Mouse (Mus musculus) left cerebral cortex, adult 8-10 months (tissue): ENCODE results near the gene Hdac6. TPM values are rescaled to one million over a fixed set of nuclear protein-coding genes. Genes with fewer than 3 reads are reported as not detected.

Experiments
- DNase-seq, 2 experiments: peaks; one replicate each; pipeline ENCODE4 v3.0.0; 2022; ENCODE audit warnings: low spot score in 2 of 2
- total RNA-seq, 4 experiments: library from RNA; stranded (reverse); gene quantifications; 2 replicates each; pipeline ENCODE4 v1.2.4; 2022

Hdac6 gene
- 10 to 100 TPM; 45.1 to 52.4 (median 46.9) TPM for total RNA-seq

- DNase-seq: no peak
These were observed at the start of gene Hdac6 for GRCm38 (mm10) chrX:7947108-7947899. TSS of gene Hdac6 (minus strand) at chrX:7947889.

- DNase-seq: no peak
These were observed 45.5 kb upstream of the Hdac6 start for GRCm38 (mm10) chrX:7993068-7993735.

DNA sequence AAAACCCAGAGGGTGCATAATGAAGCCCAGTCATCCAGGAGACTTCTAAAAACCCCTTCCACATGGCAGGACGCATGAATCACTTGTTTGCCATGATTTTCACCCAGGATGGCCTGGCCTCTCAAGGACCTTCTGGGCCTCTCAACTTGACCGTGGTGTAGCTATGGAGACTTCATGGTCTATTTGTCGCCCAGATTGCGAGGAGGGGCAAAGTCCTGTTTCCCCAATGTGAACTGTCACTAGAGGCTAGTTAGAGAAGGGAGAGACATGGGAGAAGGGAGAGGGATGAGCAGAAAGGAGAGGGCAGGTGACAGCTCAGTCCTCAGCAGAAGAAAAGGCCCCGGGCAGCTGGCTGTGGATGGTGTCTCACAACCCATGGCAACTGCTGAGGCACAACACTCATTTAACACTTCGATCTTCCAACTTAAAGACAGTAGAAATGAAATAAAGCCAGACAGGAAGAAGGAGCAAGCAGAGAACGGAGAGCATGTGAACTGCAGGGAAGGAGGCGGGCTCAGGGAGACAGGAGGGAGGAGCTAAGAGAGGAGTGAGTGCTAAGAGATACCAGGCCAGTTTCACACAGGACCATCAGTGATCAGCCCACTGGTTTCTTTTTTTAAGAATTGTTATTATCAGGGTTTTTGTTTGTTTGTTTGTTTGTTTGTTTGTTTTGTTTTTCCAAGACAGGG lies 44.8 kb upstream of the Hdac6 start:
- DNase-seq: no peak

DNA sequence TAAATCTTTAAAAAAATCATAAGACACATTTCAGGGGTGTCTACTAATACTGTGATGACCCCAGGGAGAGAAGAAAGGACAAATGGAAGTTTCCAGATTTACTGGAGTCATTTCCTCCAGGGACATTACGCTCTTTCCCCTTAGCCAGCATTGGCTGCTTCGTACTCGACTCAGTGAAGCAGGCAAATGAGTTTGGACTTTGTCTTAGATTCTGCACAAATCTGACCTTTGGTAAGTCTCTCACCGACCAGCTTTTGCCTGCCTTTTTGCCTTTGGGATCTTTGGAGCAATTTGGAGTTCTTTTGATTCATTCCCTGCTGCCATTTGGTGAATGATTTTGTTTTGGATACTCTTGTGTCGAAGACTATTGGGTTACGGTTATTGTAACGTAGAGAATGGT lies 33.7 kb upstream of the Hdac6 start:
- no peak for DNase-seq

DNA sequence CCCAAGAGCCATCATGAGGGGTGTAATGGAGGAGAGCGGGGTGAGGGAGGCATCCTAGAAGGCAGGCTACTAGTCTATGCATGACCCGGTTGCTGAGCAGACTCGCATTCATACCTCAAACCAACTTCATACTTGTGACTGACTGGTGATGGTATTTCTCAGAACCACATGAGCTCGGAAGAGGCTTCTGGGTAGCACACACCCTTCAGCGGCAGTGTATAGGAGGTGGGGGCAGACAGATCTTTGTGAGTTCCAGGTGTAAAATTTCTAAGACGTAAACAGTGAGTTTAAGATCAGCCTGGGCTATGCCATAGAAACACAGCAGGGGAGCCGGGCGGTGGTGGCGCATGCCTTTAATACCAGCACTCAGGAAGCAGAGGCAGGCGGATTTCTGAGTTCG lies 30.2 kb upstream of the Hdac6 start, which contains the start of gene Gata1:
Gene Gata1, minus strand, starts transcription at position 180 of the 400 bp plus-strand sequence.
- no peak for DNase-seq

DNA sequence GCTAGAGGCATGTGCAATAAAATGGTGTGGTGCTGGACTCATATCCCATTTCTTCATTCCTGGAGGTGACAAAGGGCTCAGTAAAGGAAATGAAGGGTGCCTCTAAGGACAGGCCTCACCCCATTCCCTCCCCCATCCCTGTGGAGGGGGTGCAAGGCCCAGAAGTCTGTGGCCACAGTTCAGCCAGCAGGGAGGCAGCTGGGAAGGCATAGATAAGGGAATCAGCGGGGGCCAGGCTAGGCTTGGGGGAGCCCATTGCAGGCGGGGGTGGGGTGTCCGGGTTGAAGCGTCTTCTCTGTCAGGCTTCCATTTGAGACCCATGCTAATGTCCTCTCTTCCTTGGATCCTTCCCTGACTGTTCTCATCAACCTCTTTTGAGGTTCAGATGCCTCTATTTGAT lies 23.6 kb upstream of the Hdac6 start:
- no peak for DNase-seq

DNA sequence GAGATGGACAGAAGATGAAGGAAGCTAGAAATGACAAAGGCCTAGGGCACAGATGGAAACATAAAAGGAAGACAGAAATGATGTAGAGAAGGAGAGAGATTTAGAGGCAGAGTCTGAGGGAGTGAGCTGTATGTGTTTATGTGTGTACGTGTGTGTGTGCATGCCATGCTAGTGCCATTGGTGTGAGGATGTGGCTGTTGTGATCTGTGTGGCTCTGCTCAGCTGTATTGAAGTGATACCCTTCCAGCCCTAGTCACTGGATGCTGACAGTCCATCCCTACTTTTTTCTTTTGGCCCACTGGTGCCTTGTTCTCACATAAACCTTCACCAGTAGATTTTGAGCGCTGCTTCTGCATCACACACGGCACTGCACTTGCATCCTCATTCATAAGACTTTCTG lies 21.2 kb upstream of the Hdac6 start:
- no peak for DNase-seq

GRCm38 (mm10) chrX:7968226-7968625 lies 20.5 kb upstream of the Hdac6 start:
- no peak for DNase-seq

DNA sequence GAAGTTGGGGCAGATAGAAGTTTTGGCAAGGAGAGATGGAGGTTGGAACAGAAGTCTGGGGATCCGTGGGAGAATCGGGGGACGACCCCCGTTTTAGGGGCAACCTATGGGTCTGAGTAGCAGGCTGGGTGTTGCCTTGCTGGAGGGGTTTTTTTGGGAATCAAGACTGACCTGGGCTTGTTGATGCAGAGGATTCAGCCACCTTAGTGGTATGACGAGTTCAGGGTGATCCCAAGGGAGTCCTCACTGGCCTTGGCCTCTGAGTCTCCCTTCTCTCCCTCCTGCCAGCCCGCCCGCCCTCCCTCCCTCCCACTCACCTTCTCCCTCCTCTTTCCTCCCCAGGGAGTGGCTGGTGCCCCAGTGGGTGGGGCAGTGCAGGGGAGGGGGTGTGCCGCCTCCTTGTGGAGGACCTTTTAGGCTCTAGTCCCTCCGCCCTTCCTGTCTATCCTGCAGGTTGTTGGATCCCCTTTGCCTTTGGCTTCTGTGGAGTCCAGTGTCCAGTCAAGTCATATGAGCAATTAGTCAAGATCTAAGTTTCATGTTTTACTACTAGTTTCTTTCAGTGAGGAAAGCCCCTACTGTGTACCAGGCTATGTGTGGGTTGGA lies 20.0 kb upstream of the Hdac6 start:
- DNase-seq: no peak

DNA sequence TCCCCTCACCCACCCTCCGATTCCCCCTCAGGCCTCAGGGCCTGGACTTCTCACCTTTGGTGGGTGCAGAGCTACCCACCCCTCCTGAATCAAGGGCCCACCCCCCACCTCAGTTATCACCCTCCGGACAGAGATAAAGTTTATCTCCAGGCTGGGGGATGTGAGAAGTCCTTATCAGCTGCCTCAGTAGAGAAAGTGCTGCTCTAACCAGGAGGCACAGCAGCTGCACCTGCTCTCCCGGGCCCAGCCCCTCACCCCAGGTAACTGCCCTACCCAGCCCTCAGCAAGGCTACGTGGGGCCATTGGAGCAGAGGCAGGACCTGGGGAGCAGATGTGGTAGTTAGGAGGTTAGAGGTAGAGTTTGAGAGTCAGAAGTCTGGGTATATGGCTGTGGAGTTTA lies 18.5 kb upstream of the Hdac6 start:
- no peak for DNase-seq

DNA sequence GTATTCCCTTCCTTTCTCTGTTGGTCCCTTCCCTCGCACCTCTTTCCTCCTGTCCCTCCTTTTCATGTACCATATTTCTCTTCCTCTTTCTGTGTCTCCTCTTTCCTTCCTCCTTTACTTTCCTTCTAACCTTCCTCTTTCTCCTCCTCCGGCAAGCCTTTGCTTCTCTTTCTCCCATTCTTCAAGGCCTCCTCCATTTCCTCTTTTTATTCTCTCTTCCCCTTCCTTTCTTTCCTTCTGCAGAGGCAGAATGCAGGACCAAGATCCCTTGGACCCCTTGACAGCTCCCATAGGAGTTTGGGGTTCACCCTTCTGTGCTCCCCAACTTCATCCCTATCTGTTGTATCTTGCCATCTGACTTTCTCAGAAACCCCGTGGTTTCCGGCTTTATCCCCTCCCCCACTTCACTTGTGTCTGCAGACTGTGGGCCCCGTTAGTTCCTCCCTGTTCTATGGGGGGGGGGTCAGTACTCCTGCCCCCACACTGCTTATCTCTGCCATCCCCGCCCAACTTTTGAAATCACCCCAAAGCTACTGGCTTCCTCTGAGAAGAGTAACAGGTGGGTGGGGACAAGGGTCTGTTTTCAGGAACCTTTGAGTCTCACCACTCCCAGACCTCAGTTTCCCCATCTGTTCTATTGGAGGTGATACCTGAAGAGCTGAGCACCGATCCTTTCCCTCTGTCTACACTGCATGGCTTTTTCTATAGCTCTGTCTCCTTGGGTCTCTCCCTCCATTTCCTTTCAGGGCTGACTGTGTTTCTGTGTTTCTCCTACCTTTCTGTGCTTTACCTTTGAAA lies 16.3 kb upstream of the Hdac6 start:
- DNase-seq: no peak

DNA sequence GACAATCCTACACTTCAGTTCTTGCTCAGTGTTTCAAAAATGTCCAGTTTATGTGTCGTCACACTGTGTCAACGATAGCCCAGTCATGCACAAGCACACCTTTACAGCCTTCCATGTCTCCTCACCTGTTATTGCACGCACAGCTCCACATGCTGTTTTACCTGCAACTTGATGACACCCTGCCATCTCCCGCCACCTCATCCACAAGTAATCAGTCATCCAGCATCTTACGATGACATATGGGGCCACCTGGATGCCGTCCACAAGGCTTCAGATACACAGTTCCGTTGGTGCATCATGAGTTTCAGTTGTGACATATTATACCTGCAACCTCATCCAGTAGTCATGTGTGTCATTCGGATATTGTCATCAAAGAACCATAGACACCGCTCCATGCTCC lies 11.2 kb upstream of the Hdac6 start:
- no peak for DNase-seq

DNA sequence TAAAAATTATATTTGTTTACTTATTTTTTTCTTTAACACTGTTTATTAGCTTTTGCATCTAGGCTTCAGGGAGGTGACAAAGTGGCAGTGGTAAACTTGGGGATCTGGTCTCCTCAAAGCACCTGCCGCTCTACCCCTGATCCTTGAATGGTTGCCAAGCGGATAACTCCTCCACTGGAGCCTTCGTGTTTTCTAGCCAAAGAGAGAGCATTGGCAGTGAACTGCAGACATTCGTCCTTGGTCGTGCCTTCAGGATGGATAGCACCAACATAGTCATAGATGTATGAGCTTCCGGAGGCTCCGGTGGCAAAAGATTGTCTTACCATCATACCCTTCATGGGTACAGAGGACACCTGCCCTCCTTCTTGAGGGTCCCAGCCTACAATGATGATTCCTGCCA lies 2.4 kb upstream of the Hdac6 start:
- DNase-seq: no peak

DNA sequence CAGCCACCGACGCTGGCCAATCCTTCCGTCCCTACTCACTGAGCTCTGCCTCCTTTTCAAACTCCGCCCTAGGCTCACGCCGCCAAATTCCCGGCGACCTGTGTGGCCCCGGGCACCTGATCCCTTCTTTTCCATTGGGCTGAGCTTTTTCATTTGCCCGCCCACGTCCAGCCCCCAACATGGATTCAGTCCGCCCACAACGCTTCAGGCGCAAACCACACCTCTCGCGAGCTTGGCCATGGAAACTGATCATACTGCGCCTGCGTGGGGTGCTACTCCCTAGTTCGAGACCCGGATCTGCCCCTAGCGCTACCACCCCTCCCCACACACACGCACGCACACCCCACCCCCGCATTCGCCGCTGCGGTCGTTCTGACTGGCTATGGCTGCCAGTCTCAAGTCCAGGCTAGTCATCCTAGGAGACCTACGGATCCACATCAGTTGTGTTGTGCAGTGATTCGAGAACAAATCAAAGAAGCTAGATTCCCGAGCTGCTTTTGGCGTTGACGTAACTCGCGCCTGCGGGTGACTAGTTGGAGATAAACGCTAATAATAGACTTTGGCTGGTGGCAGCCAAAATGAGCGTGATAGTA lies 307 bp upstream of the Hdac6 start:
- DNase-seq: peak; percentile 76 to 97

DNA sequence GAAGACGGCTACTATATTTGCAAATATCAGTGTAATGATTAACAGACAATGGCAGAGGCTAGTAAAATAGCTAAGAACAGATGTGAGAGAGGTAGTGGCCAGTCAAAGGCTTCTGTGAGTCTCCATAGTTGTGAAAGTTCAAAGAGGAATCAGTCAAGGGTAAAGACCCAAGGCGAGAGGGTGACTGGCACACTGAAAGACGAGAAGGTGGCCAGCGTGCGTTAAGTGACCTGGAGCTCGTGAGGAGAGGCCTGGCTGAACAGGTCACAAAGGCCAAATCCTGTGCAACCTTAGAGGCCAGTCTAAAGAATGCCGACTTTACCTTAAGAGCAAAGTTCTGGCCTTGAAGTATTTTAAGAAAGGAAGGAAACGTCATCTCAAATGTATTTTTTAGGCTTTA lies 2.1 kb downstream of the Hdac6 start:
- no peak for DNase-seq

GRCm38 (mm10) chrX:7937667-7938066 lies 10.0 kb downstream of the Hdac6 start:
- no peak for DNase-seq

DNA sequence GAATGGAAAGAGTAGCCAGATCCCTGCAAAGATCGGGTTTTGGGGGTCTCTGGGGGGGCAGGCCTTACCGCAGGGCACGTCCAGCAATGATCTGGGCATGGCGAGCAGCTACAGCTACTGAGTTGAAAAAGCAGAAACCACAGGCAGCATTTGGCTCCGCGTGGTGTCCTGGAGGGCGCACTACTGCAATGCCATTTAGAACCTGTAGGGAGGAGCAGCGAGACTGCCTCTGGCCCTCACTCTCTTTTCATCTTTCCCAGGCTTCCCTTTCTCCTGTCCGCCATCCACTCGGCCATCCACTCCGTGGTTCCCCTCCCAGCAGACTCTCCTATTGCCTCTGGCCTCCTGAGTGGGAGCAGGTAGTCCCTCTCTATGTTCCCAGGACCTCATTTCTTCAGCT lies 10.8 kb downstream of the Hdac6 start:
- DNase-seq: no peak

DNA sequence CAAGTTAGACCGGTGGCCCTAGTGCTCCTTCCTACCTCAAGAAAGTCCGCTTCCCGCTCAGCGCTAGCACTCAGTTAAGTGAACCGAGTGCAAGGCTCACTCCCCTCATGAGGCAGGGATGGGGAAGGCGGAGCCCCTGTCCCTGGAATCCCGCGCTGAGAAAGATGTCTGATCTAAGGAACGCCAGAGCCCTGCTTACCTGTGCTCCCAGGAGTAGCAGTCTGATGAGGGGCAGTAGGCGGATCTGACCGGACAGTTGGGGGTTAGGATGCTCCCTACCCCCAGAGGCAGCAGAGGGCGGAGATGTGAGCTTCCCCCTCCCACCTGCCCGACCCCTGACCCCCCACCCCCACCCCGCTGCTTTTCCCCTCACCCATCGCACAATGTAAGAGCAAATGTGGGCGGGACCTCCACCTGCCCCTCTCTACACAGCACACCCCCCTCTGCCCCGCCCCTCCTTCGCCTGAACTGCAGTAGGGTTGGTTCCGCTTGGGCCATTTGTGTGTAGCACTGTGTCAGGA lies 19.4 kb downstream of the Hdac6 start, which contains the start of gene Eras:
Gene Eras, minus strand, starts transcription at position 338 of the 521 bp plus-strand sequence.
- no peak for DNase-seq

GRCm38 (mm10) chrX:7927116-7927515 lies 20.6 kb downstream of the Hdac6 start:
- no peak for DNase-seq

DNA sequence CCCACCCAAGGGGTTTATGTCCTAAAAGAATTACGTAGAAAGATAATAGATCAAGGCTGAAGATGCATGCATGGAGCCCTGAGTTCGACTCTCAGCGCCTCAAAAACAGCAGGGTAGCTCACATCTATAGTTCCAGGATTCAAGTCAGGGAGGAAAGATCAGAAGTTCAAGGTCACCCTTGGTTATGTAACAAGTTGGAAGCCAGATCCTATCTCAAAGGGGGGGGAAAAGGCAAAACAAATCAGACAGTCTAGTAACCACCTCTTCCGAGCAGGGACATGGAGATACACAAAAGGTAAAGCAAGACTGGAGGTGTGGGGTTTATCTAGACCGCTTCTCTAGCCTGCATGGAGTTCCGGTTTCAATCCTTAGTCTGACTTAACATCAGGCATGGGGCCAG lies 21.4 kb downstream of the Hdac6 start:
- DNase-seq: no peak
